Mouse (Mus musculus) Patski (cell line): ENCODE measurements around the gene 4933424G06Rik. TPM values are rescaled to one million over a fixed set of nuclear protein-coding genes. Genes with fewer than 3 reads are reported as not detected.

ENCODE experiments used
- ATAC-seq: fragments of 100-300 bp; one replicate; pipeline ENCODE4 v1.8.0; 2021
- CTCF ChIA-PET: fragments of 350-600 bp; sonication (Branson Sonifier 250); formaldehyde crosslinking; loops from one replicate; lab custom pipeline; 2022; ENCODE audit warnings: inconsistent platforms; lab: Charles Lee
- POLR2A ChIA-PET: fragments of 350-600 bp; sonication (Branson Sonifier 250); formaldehyde crosslinking; loops from one replicate; lab custom pipeline; 2022; ENCODE audit warnings: antibody characterized with exemption, inconsistent platforms; lab: Charles Lee
- DNase-seq: peaks from one replicate; pipeline ENCODE4 v3.0.0-alpha.2; 2011; ENCODE audit warnings: low read depth, low spot score
- H3K27me3 ChIP-seq: fragments of 371-371 bp; one replicate; pipeline ENCODE4 v1.5.1; 2021
- CTCF ChIP-seq: fragments of 100-300 bp; IDR thresholded peaks from one replicate; pipeline ENCODE4 v1.5.1; 2021
- in situ Hi-C: fragments of 300-500 bp; cut with MboI; formaldehyde crosslinking; loops from 3 replicates; pipeline ENCODE4 v1.11.1; 2018; ENCODE audit warnings: low pct_unique_long_range_greater_than_20kb, mixed read lengths
- polyA plus RNA-seq: library from polyadenylated mRNA; unstranded; gene quantifications from one replicate; pipeline ENCODE4 v1.2.3, GENCODE M21; 2021

4933424G06Rik gene
- polyA plus RNA-seq, 1 experiment from 2014 or later, result 0.23 TPM

- ATAC-seq (no peak), DNase-seq (no peak)
- H3K27me3 ChIP-seq, result no peaks in the 10 kb centered on the region
- in situ Hi-C loops, result no loop called here
- ChIA-PET POLR2A (interaction anchor here (0.6 to 2.8 kb wide), 5 partner anchors 9 to 1183 kb away, joined by 3 to 8 read pairs (median 5); partner anchors contain the start of genes Cox5b, Mitd1 and Mrpl30), CTCF (interaction anchor here (0.5 to 3.7 kb wide), 5 partner anchors 8 to 161 kb away, joined by 3 to 15 read pairs (median 3); partner anchors contain the start of gene Ankrd39)
- no peak for TF ChIP-seq CTCF
Measured at GRCm38 (mm10) chr1:36707797-36708196, 2.2 kb upstream of the 4933424G06Rik start.

GRCm38 (mm10) chr1:36708626-36709025, 1.3 kb upstream of the 4933424G06Rik start:
- H3K27me3 ChIP-seq, result no peaks in the 10 kb centered on the region
- DNase-seq (no peak), ATAC-seq (no peak)
- in situ Hi-C loops, result no loop called here
- no peak for TF ChIP-seq CTCF
- ChIA-PET POLR2A (interaction anchor here (1.0 to 2.8 kb wide), 4 partner anchors 15 to 152 kb away, joined by 3 to 8 read pairs (median 4); partner anchors contain the start of gene Cox5b), CTCF (interaction anchor here (0.7 to 2.3 kb wide), 6 partner anchors 9 to 161 kb away, joined by 3 to 5 read pairs (median 3); partner anchors contain the start of gene Ankrd39)

GRCm38 (mm10) chr1:36709055-36709853, 695 bp upstream of the 4933424G06Rik start:
- H3K27me3 ChIP-seq, result no peaks in the 10 kb centered on the region
- POLR2A ChIA-PET, result interaction anchor here (1.0 to 2.8 kb wide), 3 partner anchors 15 to 152 kb away, joined by 3 to 8 read pairs (median 5); partner anchors contain the start of gene Cox5b
- ATAC-seq, result peak; percentile 41
- TF ChIP-seq CTCF, result no peak
- CTCF ChIA-PET, result interaction anchor here (0.7 to 2.3 kb wide), 5 partner anchors 10 to 162 kb away, joined by 3 to 5 read pairs (median 3); partner anchors contain the start of gene Ankrd39
- in situ Hi-C loops, result no loop called here
- no peak for DNase-seq

GRCm38 (mm10) chr1:36711104-36711503, 1.2 kb downstream of the 4933424G06Rik start:
- ChIA-PET POLR2A (interaction anchor here (0.6 kb wide), 1 partner anchor 11 kb away, joined by 15 read pairs; no protein-coding TSS in a partner anchor), CTCF (no interaction called here)
- H3K27me3 ChIP-seq, result no peaks in the 10 kb centered on the region
- no peak for DNase-seq
- no peak for ATAC-seq
- in situ Hi-C loops, result no loop called here
- TF ChIP-seq CTCF, result no peak

- ATAC-seq (no peak), DNase-seq (no peak)
- H3K27me3 ChIP-seq, result no peaks in the 10 kb centered on the region
- TF ChIP-seq CTCF, result no peak
- in situ Hi-C loops, result no loop called here
- CTCF ChIA-PET, result no interaction called here
- POLR2A ChIA-PET, result no interaction called here
Measured at GRCm38 (mm10) chr1:36714311-36714710, 4.4 kb downstream of the 4933424G06Rik start, which contains the start of gene Actr1b. Gene Actr1b (minus strand): TSS chr1:36714422.

- TF ChIP-seq CTCF, result no peak
- in situ Hi-C loops, result no loop called here
- POLR2A ChIA-PET, result no interaction called here
- H3K27me3 ChIP-seq, result no peaks in the 10 kb centered on the region
- DNase-seq (no peak), ATAC-seq (no peak)
- CTCF ChIA-PET, result no interaction called here
Measured at GRCm38 (mm10) chr1:36718786-36719185, 8.8 kb downstream of the 4933424G06Rik start.

- no peak for DNase-seq
- ChIA-PET CTCF (interaction anchor here (1.1 kb wide), 1 partner anchor 14 kb away, joined by 3 read pairs; no protein-coding TSS in a partner anchor), POLR2A (interaction anchor here (0.5 to 1.4 kb wide), 2 partner anchors 35 to 76 kb away, joined by 3 read pairs; no protein-coding TSS in a partner anchor)
- ATAC-seq, result no peak
- H3K27me3 ChIP-seq, result no peaks in the 10 kb centered on the region
- in situ Hi-C loops, result no loop called here
- no peak for TF ChIP-seq CTCF
Measured at GRCm38 (mm10) chr1:36723146-36724056, 13.5 kb downstream of the 4933424G06Rik start.

GRCm38 (mm10) chr1:36724057-36724431, 14.1 kb downstream of the 4933424G06Rik start:
- ChIA-PET CTCF (interaction anchor here (1.1 kb wide), 1 partner anchor 13 kb away, joined by 3 read pairs; no protein-coding TSS in a partner anchor), POLR2A (interaction anchor here (0.5 to 1.4 kb wide), 2 partner anchors 35 to 76 kb away, joined by 3 read pairs; no protein-coding TSS in a partner anchor)
- no peaks in the 10 kb centered on the region for H3K27me3 ChIP-seq
- DNase-seq (no peak), ATAC-seq (no peak)
- in situ Hi-C loops, result no loop called here
- no peak for TF ChIP-seq CTCF

GRCm38 (mm10) chr1:36737300-36737699, 27.4 kb downstream of the 4933424G06Rik start:
- ChIA-PET CTCF (interaction anchor here (0.9 to 1.3 kb wide), 4 partner anchors 9 to 29 kb away, joined by 3 to 7 read pairs (median 4); no protein-coding TSS in a partner anchor), POLR2A (no interaction called here)
- in situ Hi-C loops, result no loop called here
- DNase-seq (peak; percentile 27), ATAC-seq (no peak)
- H3K27me3 ChIP-seq, result peaks cover 3% of the 10 kb centered on the region
- TF ChIP-seq CTCF, result peak; percentile 88
